Mouse (Mus musculus): ENCODE data around the gene Dhx58.
A peak's percentile ranks its signal among the peaks of the same experiment; 100 is the strongest.

The Dhx58 gene

DNA sequence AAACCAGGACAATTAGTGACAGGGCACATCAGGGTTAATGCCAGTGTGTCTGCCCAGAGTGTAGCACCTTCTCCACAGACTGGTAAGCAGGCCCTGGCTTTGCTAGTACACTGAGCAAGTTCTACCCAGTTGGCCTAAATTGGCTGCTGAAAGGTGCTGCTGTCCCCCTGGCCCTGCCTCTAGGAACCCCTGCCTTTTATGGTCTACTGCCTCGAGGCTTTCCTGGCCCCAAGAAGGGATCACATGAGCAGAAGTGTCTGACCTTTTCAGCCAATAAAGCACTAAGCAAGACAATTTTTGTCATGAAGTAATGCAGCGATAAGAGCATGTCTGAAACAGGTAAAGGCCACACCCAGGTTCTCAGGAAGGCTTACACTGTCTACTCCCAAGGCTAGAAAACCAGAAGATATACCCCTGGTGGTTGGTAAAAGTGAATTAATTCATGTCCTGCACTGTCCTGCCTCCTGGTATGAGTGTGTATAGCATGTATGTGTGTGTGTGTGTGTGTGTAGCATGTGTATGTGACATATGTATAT, 18.5 kb upstream of the Dhx58 start:
- DNase-seq (ENCODE audit: extremely low read depth, insufficient read length, low spot score) = no peak

DNA sequence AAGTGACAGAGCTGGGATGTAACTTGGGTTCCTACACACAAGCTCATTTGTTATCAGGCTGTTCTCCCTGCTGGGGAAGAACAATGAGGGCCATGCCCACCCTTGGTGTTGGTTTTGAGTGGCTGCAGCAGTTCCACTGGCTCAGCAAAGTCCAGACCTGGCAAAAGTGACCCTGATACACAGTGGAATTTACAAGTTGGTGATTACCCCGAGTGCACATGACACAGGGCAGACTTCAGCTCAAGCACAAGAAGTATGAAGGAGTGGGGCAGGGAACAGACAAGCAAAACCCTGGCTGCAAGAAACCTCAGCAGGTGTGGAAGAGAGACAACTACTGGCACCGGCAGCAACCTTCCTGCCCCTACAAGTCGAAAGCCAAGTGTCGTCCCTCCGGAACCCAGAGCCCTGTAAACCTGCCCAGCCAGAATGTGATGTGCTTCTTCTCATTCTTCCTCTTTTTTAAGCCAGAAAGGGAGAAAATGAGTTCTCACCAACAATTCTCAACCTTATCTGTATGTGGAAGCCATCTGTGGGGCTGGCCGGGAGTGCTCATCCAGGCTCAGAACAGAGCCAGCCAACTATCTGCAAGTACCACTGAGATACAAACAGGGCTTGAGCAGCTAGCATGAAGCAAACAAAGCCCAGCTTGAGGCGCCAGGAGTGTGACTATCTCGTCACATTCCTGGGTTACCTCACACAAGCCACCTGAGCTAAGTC, 17.9 kb upstream of the Dhx58 start:
- DNase-seq (ENCODE audit: extremely low read depth, insufficient read length, low spot score) = no peak

DNA sequence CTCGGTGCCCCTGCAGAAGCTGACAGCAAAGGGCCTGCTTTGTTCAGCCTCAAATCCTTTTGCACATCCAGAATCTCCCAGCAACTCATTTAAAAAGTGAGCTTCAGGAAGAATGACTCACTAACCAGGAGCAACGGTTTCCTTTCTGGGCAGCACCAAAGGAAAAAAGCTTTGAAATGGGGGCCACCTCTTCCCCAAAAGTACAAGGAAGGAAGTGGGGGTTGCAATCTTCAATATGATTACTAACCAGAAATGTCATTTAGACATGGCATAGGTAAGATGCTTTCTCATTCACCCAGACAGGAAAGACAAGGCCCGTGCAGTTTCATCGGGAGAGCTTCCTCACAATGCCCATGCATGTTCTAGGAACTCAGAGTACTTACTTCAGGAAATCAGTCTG, 17.2 kb upstream of the Dhx58 start:
- no peak for DNase-seq (ENCODE audit: extremely low read depth, insufficient read length, low spot score)

DNA sequence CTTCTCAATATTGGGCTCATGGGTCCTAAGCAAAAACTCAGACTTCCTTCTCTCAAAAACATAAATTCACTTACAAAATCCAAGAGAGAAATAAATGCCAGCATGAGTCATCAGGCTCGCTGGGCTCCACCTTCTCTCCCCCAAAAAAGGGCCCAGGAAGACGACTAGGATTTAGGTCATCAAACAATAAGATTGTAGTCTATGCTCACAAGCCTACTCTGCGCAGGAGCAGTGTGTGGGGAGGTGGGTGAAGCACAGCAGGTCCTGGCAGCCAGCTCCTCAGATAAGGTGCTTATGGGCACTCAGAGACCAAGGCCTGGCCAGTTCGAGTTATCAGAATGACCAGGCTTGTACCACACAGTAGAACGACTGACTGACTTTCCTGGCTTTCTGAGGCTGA, 16.3 kb upstream of the Dhx58 start:
- DNase-seq (ENCODE audit: extremely low read depth, insufficient read length, low spot score) = no peak

DNA sequence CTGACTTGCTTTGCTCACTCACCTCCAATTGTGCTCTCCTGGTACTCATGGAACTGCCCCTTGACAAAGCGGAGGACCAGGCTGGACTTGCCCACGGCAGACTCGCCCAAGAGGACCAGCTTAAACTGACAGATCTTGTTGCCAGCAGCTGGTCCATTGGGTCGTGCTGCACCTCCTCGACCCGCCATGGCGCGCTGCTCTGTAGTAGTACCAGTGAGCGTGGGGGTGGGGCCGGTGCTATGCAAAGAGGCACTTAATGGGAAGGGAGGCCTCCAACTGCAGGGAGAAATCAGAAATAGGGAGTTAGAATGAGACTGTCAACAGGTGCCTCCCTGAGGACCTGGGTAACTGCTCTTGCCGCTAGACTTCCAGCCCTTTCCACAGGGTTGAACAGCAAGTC, 15.8 kb upstream of the Dhx58 start:
- DNase-seq (ENCODE audit: extremely low read depth, insufficient read length, low spot score) = no peak

DNA sequence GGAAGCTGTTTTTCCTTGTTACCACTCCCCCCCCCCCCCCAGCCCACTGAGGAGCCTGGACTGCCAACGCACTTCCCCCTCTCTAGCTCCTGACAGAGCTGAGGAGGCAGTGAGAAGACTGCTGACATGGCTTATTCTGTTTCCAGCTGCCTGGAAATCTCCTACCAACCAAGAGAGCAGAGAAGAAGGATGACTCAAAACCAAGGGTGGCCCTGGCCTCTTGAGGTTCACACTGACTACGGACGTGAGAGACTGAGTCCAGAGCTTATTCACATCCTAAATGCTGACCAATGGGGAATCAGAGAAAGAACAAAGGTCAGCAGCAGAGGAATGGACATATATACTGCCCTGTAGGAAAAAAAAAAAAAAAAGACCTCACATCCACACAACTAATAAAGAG, 15.2 kb upstream of the Dhx58 start:
- DNase-seq (ENCODE audit: extremely low read depth, insufficient read length, low spot score) = no peak

DNA sequence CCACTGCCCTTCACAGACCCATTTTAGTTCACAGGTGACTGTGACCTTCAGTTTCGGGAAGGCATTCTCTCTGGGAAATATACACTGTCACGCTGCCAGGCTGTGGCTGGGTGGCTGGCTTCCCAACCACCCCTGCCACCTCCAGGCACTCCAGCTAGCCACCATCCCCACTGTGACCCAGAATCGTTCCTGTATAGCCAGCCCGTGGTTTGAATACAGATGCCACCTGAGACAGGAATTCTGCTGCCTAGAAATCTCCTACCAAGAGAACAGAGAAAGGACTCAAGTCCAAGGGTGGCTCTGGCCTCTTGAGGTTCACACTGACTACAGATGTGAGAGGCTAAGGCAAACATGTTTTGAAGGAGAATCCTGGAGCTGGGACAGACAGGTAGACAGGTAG, 14.8 kb upstream of the Dhx58 start:
- DNase-seq (ENCODE audit: extremely low read depth, insufficient read length, low spot score) = no peak

DNA sequence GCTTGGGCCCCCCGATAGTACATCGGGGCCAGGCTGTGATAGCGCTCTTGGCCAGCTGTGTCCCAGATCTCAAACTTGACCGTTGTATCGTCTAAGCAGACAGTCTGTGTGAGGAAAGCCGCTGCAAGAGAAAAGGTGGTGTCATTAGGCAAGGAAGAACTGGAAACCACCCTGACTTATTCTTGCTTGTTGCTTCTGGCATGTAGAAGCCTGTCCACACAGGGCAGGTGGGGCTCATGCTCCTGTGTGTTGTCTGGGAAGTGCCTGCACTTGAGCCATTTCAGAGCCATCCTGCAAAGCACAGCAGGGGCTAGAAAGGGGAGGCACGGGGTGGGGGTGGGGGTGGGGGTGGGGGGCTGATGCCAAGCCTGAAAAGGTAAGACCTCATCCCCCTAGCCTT, 14.4 kb upstream of the Dhx58 start:
- no peak for DNase-seq (ENCODE audit: extremely low read depth, insufficient read length, low spot score)

DNA sequence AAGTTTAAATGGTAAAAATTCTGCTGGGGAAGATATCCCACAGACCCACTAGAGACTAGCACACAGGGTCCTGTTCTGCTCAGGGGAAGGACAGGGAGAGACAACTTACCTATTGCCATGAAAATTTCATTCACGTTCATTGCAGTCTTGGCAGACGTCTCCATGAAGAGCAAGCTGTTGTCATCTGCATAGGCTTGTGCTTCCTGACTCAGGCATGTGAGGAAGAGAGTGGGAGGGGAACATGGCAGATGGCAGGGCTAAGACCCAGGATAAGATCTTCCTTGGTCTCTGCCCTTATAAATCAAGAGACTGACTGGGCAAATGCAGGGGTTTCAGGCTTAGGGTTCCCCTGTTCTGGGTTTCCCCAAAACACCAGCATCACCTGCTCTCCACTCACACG, 12.6 kb upstream of the Dhx58 start:
- no peak for DNase-seq (ENCODE audit: extremely low read depth, insufficient read length, low spot score)

DNA sequence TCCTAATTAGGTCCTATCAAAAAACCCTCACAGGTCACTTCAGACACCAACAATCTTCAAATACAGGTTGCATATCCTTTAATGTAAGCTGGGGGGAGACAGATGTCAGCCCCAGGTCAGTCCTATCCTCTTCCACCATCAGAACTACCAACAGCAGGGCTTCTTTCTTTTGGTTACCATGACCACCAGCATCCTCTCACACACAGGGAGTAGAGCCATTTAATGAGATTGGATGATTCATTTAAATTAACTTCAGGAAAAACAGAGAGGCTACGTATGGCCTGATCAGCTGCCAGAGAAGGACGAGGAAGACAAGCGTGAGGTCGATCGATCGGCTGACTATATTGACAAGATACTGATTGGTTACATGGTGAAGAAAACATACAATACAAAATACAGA, 10.9 kb upstream of the Dhx58 start:
- DNase-seq (ENCODE audit: extremely low read depth, insufficient read length, low spot score) = no peak

DNA sequence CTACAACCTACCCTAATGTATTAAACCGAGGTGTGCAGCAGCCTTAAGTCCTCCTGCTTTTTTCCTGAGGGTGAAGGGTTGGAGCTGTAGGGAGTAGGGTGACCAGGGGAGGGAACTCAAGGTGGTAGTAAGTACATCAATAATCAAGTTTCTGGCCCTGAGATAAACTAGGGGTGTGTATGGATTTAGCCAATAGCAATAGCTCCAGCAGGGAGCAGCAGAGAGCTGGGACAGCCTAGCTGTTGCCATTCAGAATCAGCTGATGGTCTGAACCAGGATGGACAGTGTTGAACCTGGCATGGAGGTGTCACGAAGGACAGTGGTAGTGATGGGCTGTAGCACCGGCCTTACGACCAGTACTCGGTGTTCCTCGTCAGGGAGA, 10.5 kb upstream of the Dhx58 start:
- no peak for DNase-seq (ENCODE audit: extremely low read depth, insufficient read length, low spot score)

DNA sequence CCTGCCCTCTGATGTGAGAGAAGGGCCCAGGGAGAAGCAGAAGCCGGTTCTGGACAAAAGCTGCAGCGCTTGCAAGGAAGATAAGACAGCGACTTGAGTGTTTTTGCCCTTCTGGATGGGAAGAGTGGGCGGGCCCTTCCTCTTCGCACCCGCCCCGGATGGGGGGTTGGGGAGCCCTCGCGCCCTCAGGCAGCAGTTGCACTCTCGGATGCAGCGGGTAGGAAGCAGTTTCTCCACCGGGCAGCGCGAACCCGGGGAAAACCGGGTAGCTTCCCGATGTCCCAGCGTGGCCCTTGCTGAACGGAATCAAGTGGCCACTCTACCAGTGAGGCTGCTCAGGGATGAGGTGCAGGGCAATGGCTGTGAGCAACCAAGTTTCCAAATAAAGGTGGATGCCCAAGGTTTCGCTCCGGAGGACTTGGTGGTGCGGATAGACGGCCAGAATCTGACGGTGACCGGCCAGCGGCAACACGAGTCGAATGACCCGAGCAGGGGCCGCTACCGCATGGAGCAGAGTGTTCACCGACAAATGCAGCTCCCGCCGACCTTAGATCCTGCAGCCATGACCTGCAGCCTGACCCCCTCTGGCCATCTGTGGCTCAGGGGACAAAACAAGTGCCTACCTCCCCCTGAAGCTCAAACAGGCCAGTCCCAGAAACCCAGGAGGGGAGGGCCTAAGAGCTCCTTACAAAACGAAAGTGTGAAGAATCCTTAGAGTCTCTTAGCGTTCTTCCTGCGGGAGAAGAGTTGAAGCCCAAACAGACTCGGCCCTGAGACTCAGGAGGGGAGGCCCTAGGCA, 9.9 kb upstream of the Dhx58 start, which contains the start of gene Hspb9:
Gene Hspb9, plus strand, starts transcription at position 116 of the 799 bp plus-strand sequence.
- no peak for DNase-seq (ENCODE audit: extremely low read depth, insufficient read length, low spot score)

DNA sequence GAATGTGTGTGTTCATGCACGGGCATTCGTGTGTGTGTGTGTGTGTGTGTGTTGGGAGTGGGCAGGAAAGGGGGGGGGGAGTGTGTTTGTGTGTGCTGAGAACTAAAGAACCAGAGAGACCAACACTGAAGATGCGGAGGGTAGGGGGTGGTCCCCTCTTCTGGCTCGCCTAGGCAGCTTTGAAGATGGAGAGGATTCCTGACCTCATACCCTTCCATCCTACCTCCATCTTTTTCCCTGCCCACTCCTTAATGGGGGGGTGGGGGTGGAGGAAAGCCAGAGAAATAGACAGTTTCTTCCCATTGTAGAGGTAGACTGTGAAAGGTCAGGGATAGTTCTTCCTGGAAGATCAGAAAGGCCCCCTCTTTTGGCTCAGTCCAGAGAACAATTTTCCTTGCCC, 9.1 kb upstream of the Dhx58 start:
- no peak for DNase-seq (ENCODE audit: extremely low read depth, insufficient read length, low spot score)

DNA sequence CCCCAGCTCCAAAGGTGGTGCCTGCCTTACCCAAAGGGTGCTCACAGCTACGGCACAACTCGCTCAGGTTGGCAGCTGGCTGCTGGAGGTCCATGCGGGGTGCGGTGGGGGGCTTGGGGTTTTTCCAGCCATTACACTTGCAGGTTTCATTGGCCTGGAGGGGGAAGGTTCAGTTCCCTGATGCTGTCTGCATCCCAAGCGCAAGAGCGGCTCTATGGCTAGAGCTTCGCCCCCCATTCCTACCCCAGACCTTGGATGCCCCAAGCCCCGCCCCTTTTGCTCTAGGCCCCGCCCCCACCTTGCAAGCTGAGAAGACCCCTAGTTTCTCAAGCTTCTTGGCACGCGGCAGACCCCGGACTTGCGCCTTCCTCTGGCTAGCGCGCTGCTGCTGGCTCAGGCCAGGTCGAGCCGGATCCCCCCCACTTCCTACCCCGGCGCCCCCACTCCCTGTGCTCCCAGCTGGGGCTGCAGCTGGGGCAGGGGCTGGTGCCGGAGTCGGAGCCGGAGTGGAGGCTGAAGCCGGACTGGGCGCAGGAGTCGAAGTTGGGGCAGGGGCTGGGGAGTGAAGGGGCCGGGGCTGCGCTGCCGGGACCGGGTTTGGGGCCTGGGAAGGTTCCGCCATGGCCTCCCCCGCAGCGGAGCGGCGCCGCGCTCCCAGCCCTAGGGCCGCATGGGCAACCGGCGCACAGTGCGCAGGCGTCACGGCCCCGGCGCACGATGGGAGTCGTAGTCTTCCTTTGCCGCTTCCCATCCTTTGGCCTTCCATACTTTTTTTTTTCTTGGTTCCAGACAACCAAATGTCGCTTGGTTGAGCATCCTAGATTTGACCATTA, 7.9 kb upstream of the Dhx58 start, which contains the start of gene Kat2a:
Gene Kat2a, minus strand, starts transcription at position 683 of the 833 bp plus-strand sequence.
- peak; percentile 85 for DNase-seq (ENCODE audit: extremely low read depth, insufficient read length, low spot score)

DNA sequence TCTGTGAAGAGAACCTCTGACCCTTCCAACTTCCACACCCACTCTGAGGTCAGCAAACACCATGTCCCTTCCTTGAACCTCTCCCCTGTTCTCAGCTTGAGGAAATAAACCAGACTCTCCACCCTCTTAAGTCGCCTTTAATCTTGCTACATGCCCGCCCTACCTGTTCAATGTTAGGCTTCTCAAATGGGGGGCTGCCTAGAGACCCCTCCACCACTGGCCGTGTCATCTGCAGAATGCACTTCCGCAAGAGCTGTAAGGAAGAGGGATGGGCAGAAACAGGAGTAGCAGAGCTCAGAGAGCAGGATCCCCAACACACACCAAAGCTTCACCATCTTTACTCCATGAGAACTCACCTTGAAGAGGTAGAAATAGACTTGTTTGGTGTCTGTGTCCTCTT, 6.9 kb upstream of the Dhx58 start:
- no peak for DNase-seq (ENCODE audit: extremely low read depth, insufficient read length, low spot score)

DNA sequence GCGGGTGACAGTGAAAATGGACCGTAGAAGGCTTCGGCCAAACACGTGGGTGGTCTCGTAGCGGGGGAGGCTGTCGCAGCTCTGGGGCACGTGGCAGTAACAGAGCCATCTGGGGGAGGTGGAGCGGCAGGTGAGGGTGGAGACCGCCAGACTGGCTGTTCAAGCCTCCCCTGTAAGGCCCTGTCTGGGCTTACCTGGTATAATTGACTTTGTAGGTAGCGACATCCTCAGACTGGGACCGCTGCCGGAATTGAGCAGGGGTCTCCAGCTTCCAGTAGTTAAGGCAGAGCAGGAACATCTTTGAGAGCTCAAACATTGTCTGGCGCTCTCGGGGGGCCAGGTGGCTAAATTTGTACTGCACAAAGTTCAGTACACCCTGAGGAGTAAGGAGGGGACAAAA, 6.5 kb upstream of the Dhx58 start:
- no peak for DNase-seq (ENCODE audit: extremely low read depth, insufficient read length, low spot score)

DNA sequence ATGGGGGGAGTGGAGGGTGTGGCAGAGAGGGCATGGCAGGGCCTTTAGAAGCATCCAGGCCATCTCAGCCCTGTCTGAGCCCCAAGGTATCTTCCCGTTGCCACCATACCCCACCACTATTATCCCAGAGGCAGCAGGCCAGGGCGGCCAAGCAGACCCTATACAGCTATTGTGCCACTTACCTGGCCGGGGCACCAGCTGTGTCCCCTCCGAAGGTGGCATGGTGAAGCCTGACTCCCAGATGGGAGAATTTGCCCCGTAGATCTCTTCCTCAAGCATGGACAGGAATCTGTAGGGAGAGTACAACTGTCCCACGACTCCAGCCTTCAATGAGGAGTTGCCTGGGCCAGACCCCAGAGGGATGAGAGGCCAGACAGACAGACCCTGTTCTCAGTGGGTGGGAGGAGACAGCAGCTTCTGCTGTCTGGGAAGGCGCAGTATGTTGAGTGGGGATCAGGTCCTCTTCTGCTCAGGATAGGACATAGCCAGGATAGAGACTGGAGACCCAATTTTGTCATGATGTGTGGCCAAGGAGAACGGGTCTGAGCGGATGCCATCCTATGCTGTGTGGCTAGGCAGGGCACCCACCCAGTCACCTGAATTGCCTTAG, 5.2 kb upstream of the Dhx58 start:
- DNase-seq (ENCODE audit: extremely low read depth, insufficient read length, low spot score) = no peak

DNA sequence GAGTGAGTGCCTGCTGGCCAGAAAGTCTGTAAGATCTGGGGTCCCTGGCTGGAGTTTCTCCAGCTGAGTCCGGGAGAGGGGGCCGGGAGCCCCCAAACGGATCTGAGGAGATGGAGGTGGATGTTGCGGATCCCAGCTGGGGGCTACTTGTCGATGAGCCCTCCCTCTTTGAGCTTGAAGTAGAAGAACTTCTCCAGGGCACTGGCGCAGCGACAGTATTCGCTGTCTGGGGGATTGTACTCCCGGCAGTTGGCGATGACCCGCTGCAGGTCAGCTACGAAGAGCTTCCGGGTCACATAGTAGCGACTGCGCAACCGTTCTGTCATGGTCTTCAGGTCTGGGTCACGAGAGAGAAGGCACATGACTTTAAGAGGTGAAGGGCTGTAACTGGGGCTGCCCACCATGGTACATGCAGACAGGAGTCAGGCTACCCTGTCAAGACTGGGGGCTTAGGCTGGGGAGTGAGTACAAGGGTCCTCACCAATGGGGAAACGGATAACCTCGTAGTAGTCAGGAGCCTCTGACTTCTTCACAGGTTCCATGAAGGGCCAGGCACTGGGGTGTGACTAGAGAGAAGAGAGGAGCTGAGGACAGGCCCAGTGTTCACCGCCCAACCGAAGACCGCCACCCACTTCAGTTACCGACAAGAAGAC, 1.1 kb upstream of the Dhx58 start:
- DNase-seq (ENCODE audit: extremely low read depth, insufficient read length, low spot score) = no peak

DNA sequence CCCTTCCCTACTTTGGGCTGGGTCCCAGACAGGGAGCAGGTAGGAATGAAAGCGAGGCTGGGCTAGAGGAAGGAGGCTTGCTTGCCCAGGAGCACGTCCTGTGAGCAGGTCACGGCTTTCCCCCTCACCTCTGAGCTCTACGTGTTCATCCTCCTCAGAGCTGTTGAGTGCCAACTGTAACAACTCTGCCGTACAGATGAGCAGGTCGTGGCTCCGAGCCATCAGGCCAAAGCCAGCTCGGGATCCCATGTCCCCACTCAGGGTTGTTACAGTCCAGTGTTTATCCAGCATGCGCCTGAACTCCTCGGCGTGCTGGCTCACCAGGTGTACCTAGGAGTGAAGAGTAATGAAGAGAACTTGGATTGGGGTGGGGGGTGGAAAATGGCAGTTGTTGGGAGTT, 705 bp downstream of the Dhx58 start:
- no peak for DNase-seq (ENCODE audit: extremely low read depth, insufficient read length, low spot score)

DNA sequence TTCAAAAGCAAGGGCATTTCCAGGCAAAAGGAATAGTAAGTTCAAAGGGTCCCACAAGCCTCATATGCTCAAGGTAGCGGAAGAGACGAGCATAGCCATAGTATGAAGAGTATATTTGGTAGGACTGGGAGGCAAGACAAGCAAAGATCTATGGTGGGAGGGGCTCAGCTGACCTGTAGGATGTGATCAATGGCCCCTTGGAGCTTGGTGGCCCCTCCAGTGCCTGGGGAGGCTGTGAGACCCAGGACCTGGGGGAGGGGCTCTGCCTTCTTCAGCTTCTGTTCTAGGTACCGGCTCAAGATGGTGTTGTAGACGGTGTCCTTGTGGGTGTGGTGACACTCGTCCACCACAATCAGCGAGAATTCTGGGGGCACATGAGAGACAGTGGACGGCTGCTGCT, 1.2 kb downstream of the Dhx58 start:
- no peak for DNase-seq (ENCODE audit: extremely low read depth, insufficient read length, low spot score)

Measured in 3134 (cell line).